Mouse (Mus musculus) right cerebral cortex, postnatal 4 days (tissue): ENCODE results near the gene Slc16a13.

ENCODE experiments used
- DNase-seq: peaks from one replicate; pipeline ENCODE4 v3.0.0-alpha.2; 2022

Slc16a13 gene

GRCm38 (mm10) chr11:70230239-70230727, 9.4 kb upstream of the Slc16a13 start:
- DNase-seq: peak; percentile 85

- no peak for DNase-seq
Measured at GRCm38 (mm10) chr11:70229260-70230010, 8.6 kb upstream of the Slc16a13 start, which contains the start of gene Bcl6b. TSS of gene Bcl6b (minus strand) at chr11:70229798.

GRCm38 (mm10) chr11:70228828-70229227, 8.0 kb upstream of the Slc16a13 start:
- peak; percentile 80 for DNase-seq

- DNase-seq: no peak
Measured at GRCm38 (mm10) chr11:70227661-70228245, 6.9 kb upstream of the Slc16a13 start.

GRCm38 (mm10) chr11:70227126-70227525, 6.3 kb upstream of the Slc16a13 start:
- no peak for DNase-seq

- no peak for DNase-seq
Measured at GRCm38 (mm10) chr11:70226602-70226890, 5.7 kb upstream of the Slc16a13 start.

- DNase-seq: no peak
Measured at GRCm38 (mm10) chr11:70225798-70226601, 5.1 kb upstream of the Slc16a13 start.

GRCm38 (mm10) chr11:70223724-70224123, 2.9 kb upstream of the Slc16a13 start:
- no peak for DNase-seq

- no peak for DNase-seq
Measured at GRCm38 (mm10) chr11:70221603-70222500, 988 bp upstream of the Slc16a13 start.

- DNase-seq: no peak
Measured at GRCm38 (mm10) chr11:70220323-70220722, 541 bp downstream of the Slc16a13 start.

- no peak for DNase-seq
Measured at GRCm38 (mm10) chr11:70219873-70220272, 991 bp downstream of the Slc16a13 start.

- DNase-seq: no peak
Measured at GRCm38 (mm10) chr11:70218741-70219470, 2.0 kb downstream of the Slc16a13 start.

GRCm38 (mm10) chr11:70218039-70218438, 2.8 kb downstream of the Slc16a13 start:
- DNase-seq: no peak

GRCm38 (mm10) chr11:70216103-70216502, 4.8 kb downstream of the Slc16a13 start:
- no peak for DNase-seq

- no peak for DNase-seq
Measured at GRCm38 (mm10) chr11:70215301-70215700, 5.6 kb downstream of the Slc16a13 start.

- DNase-seq: no peak
Measured at GRCm38 (mm10) chr11:70214856-70215209, 6.0 kb downstream of the Slc16a13 start.

- no peak for DNase-seq
Measured at GRCm38 (mm10) chr11:70214191-70214855, 6.5 kb downstream of the Slc16a13 start.

GRCm38 (mm10) chr11:70213736-70214135, 7.1 kb downstream of the Slc16a13 start:
- no peak for DNase-seq

GRCm38 (mm10) chr11:70212896-70213295, 8.0 kb downstream of the Slc16a13 start:
- peak; percentile 72 for DNase-seq

- no peak for DNase-seq
Measured at GRCm38 (mm10) chr11:70212423-70212822, 8.4 kb downstream of the Slc16a13 start, which contains the start of gene Slc16a11. TSS of gene Slc16a11 (plus strand) at chr11:70212752.

GRCm38 (mm10) chr11:70211972-70212371, 8.9 kb downstream of the Slc16a13 start:
- no peak for DNase-seq
